Mouse (Mus musculus): ENCODE data around the gene Clcn3.
A peak's percentile ranks its signal among the peaks of the same experiment; 100 is the strongest.

The Clcn3 gene

DNA sequence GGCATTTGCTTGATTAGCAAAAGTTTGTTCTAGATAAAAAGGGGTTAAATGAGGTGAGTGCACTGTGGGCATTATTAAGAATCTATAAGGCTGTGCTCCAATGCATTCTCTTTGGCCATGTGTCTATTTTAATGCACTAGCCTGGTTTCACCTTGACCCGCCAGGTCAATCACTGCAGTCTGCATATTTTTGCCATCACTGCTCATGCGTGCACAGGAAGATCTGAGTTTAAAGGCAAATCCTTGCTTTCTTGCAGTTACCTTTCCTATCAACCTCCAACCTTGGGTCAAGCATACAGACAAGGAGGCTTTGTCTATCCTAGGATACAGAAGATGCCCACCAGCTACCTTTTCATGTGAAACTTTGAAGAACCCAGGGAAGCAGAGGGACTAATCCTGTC lies 113.3 kb downstream of the Clcn3 start:
- no peaks in the 10 kb centered on the region for H3K36me3 ChIP-seq (ENCODE audit: control insufficient read depth, insufficient read depth, low read length, poor library complexity, severe bottlenecking)
- no peak for DNase-seq (ENCODE audit: low read depth, low spot score)
- no peaks in the 10 kb centered on the region for H3K27me3 ChIP-seq (ENCODE audit: control insufficient read depth, insufficient read depth, low read length, poor library complexity, severe bottlenecking)

DNA sequence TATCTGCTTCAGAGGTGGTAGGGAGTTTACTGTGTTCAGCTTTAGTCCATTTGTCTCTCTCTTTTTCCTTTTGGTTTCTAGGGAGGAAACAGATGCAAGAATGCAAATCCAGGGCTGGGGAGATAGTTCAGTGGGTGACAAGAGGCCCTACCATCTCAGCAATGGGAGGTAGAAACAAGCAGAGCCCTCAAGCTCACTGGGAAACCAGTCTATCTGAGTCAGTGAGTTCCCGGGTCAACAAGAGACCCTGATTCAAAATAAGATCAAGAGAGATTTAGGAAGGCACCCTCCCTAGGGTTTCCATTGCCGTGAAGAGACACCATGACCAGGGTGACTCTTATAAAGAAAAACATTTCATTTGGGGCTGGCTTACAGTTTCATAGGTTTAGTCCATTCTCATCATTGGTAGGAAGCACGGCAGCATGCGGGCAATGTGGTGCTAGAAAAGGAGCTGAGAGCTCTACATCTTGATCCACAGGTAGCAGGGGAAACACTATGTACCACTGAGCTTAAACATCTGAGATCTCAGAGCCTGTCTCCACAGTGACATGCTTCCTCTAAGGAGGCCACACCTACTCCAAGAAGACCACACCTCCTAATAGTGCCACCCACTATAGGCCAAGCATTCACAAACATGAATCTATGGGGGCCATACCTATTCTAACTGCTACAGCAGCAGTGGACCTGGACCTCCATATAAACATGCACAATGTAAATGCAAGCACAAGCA lies 114.7 kb downstream of the Clcn3 start:
- Histone ChIP-seq H3K36me3 (ENCODE audit: control insufficient read depth, insufficient read depth, low read length, poor library complexity, severe bottlenecking) (no peaks in the 10 kb centered on the region), H3K27me3 (ENCODE audit: control insufficient read depth, insufficient read depth, low read length, poor library complexity, severe bottlenecking) (no peaks in the 10 kb centered on the region)
- peak; percentile 42 for DNase-seq (ENCODE audit: low read depth, low spot score)

GRCm38 (mm10) chr8:60867468-60868115 lies 115.5 kb downstream of the Clcn3 start:
- H3K36me3 ChIP-seq (ENCODE audit: control insufficient read depth, insufficient read depth, low read length, poor library complexity, severe bottlenecking), result no peaks in the 10 kb centered on the region
- DNase-seq (ENCODE audit: low read depth, low spot score), result peak; percentile 63

DNA sequence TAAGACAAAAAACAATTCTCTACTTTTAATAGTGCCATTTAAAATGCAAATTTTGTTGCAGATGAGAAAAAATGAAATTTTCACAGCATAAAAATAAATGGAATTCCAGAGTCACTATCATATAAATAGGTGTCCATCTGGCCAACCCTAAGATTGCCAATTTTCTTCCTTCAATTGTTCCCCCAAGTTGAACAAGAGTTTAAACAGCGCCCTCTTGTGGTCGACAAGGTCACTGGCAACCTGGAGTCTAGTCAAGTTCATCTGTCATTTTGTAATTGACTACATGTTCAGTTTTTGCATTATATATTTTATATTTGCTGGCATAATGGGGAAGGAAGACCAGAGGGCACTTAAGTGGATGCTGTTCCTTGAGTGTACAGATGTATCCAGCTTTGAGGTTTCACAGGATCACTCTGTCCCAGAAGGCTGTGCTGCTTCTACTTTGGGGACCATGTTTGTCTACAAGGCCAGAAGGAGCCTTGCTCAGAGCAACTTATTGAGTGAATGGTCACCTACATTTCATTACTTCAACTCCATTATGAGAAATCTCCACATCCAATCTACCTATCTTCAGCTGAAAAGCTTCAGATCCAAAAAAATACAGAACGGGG lies 117.5 kb downstream of the Clcn3 start:
- H3K27me3 ChIP-seq (ENCODE audit: control insufficient read depth, insufficient read depth, low read length, poor library complexity, severe bottlenecking), result no peaks in the 10 kb centered on the region
- peak; percentile 80 for DNase-seq (ENCODE audit: low read depth, low spot score)
- no peaks in the 10 kb centered on the region for H3K36me3 ChIP-seq (ENCODE audit: control insufficient read depth, insufficient read depth, low read length, poor library complexity, severe bottlenecking)

More at GRCm38 (mm10) chr8:60867468-60868115, 115.5 kb downstream of the Clcn3 start:
- H3K27me3 ChIP-seq (ENCODE audit: control insufficient read depth, insufficient read depth, low read length, poor library complexity, severe bottlenecking), result no peaks in the 10 kb centered on the region

DNA sequence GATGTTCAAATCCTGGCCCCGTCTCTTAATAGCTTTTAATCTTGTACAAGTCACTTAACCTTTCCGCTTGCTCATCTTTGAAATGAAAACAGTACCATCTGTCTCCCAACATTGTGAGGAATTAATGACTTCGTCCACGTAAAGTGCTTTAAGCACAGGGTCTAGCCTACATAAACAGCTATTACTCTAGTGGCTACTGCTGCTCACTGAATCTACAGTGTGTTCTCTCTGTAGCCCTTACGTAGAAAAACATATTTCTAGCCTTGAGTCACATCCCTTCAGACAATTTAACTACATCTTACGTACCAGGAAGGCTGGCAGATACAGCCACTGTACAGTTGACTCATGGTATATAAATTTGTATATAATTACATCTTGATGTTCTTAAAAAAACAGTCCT lies 118.2 kb downstream of the Clcn3 start:
- H3K36me3 ChIP-seq (ENCODE audit: control insufficient read depth, insufficient read depth, low read length, poor library complexity, severe bottlenecking), result no peaks in the 10 kb centered on the region
- DNase-seq (ENCODE audit: low read depth, low spot score), result no peak

GRCm38 (mm10) chr8:60861783-60862182 lies 121.3 kb downstream of the Clcn3 start:
- H3K27me3 ChIP-seq (ENCODE audit: control insufficient read depth, insufficient read depth, low read length, poor library complexity, severe bottlenecking), result no peaks in the 10 kb centered on the region
- DNase-seq (ENCODE audit: low read depth, low spot score), result no peak

More for the DNA sequence above, 118.2 kb downstream of the Clcn3 start:
- no peaks in the 10 kb centered on the region for H3K27me3 ChIP-seq (ENCODE audit: control insufficient read depth, insufficient read depth, low read length, poor library complexity, severe bottlenecking)

DNA sequence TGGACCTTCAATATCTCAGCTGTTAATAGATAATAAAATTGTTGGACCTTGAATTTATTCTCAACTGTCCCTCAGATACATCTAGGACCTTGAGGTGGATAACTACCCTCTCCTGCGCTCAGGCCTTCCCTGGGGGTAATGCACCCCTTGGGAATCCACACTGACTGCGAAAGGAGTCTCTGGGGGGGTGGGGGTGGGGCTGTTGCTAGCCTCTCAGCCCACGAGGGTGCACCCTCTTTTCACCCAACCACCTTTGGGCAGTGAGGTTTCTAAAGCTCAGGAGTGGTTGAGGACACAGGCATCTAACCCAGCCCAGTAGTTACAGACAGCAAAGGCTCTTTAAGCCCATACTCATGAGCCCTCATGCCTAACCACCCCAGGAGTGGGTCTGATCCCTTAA lies 122.4 kb downstream of the Clcn3 start:
- H3K27me3 ChIP-seq (ENCODE audit: control insufficient read depth, insufficient read depth, low read length, poor library complexity, severe bottlenecking), result no peaks in the 10 kb centered on the region
- DNase-seq (ENCODE audit: low read depth, low spot score), result no peak
- no peaks in the 10 kb centered on the region for H3K36me3 ChIP-seq (ENCODE audit: control insufficient read depth, insufficient read depth, low read length, poor library complexity, severe bottlenecking)

More at GRCm38 (mm10) chr8:60861783-60862182, 121.3 kb downstream of the Clcn3 start:
- H3K36me3 ChIP-seq (ENCODE audit: control insufficient read depth, insufficient read depth, low read length, poor library complexity, severe bottlenecking), result no peaks in the 10 kb centered on the region
